Comparison of ENCODE assay signal across 22 mouse cellular contexts in the genomic region with DNA sequence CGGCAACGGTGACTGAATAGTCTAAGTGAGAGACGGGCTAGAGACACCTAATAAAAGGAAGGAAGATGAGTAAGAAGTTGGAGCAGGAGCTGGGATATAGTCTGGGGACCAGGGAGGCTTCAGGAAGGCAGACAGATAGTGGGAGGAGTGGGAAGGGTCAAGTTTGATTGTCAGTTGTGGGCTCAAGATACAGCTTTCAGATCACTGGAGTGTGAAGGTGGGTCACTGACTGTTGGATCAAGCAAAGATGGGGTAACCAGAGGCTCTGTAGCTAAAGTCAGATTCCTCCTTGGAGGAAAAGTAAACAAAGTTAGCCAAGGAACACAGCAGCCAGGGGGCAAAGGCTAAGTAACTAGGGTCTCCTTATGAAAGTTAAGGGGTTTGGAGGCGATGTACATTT.
DNase-seq lines count a peak whose midpoint lies in the region; ATAC-seq and TF ChIP-seq lines count a peak whose summit lies in the region.
"Had no signal": no experiment of that assay in that cellular context is flagged by ENCODE, and none has a peak within 500 bp of the region (broad histone marks: within the 10 kb centered on the region; RNA-seq: fewer than 3 reads in every experiment).

No protein-coding gene starts in this region.

- no peaks in the 10 kb centered on the region for H3K9me3 ChIP-seq in kidney, embryonic 14.5 days (ENCODE audit: control insufficient read depth, low read length)
- no peaks in the 10 kb centered on the region for H3K9me3 ChIP-seq in kidney, embryonic 15.5 days (replicated peaks)
- H3K9me3 ChIP-seq in kidney, embryonic 16.5 days (ENCODE audit: low read length) = no peaks in the 10 kb centered on the region
- H3K9me3 ChIP-seq in kidney, postnatal 0 days (replicated peaks; ENCODE audit: low read length) = no peaks in the 10 kb centered on the region

- H3K27ac ChIP-seq in kidney, embryonic 14.5 days (ENCODE audit: low read depth, low read length) = no peak overlapping the region
- H3K27ac ChIP-seq in kidney, embryonic 15.5 days = no peak overlapping the region
- no peak overlapping the region for H3K27ac ChIP-seq in kidney, embryonic 16.5 days (ENCODE audit: low read length)
- no peak overlapping the region for H3K27ac ChIP-seq in kidney, postnatal 0 days

- no peak for TF ChIP-seq CTCF in kidney, postnatal 0 days (IDR thresholded peaks at IDR 0.05; ENCODE audit: low read depth)

- 48% methylated on average over 4 of the region's 4 CpGs for WGBS in kidney, embryonic 14.5 days
- WGBS in kidney, embryonic 15.5 days = 46% methylated on average over 4 of the region's 4 CpGs
- 45% methylated on average over 4 of the region's 4 CpGs for WGBS in kidney, embryonic 16.5 days
- 40% methylated on average over 4 of the region's 4 CpGs for WGBS in kidney, postnatal 0 days

- H3K9ac ChIP-seq in kidney, embryonic 14.5 days (ENCODE audit: low read depth, low read length) = no peak overlapping the region
- H3K9ac ChIP-seq in kidney, embryonic 15.5 days = no peak overlapping the region
- no peak overlapping the region for H3K9ac ChIP-seq in kidney, embryonic 16.5 days (replicated peaks; ENCODE audit: low read length)
- H3K9ac ChIP-seq in kidney, postnatal 0 days (ENCODE audit: low read depth, low read length) = no peak overlapping the region

- ATAC-seq in kidney, embryonic 14.5 days (ENCODE audit: low FRiP score, low TSS enrichment) = peak; percentile 91
- peak; percentile 89 for ATAC-seq in kidney, embryonic 15.5 days (replicated peaks; ENCODE audit: low FRiP score)
- ATAC-seq in kidney, embryonic 16.5 days (ENCODE audit: low FRiP score, low TSS enrichment) = peak; percentile 86
- no peak for ATAC-seq in kidney, postnatal 0 days (replicated peaks; ENCODE audit: low FRiP score, low read depth)
- ATAC-seq: activated CD4-positive, CD25-positive, alpha-beta regulatory T cell, adult 4 months; CD4-positive, CD25-positive, alpha-beta regulatory T cell, adult 4 months; Patski had no signal

- no peak for DNase-seq in kidney, adult 18-20 months
- DNase-seq in kidney, adult 9 months = no peak
- DNase-seq in kidney, postnatal 14 days = no peak
- DNase-seq in kidney, postnatal 0 days (ENCODE audit: low spot score) = peak; percentile 29
- DNase-seq in kidney, postnatal 25 days = no peak
- DNase-seq: adrenal gland, adult 2 months; adrenal gland, adult 8-10 months; adrenal gland, postnatal 10 days; adrenal gland, postnatal 14 days; adrenal gland, postnatal 25 days; adrenal gland, postnatal 36 days; B cell, adult 2 months; cerebellum, adult 11 months; cerebellum, adult 11-12 months had no signal

- H3K27me3 ChIP-seq in kidney, embryonic 14.5 days (ENCODE audit: control insufficient read depth, insufficient read depth, low read length) = no peaks in the 10 kb centered on the region
- peaks cover 8% of the 10 kb centered on the region; the same call in 1 of the 2 replicates for H3K27me3 ChIP-seq in kidney, embryonic 15.5 days
- peaks cover 4% of the 10 kb centered on the region; the same call in 1 of the 2 replicates for H3K27me3 ChIP-seq in kidney, embryonic 16.5 days (ENCODE audit: insufficient read depth, low read length)
- no peaks in the 10 kb centered on the region for H3K27me3 ChIP-seq in kidney, postnatal 0 days (ENCODE audit: insufficient read depth, low read length)
- H3K27me3 ChIP-seq: CH12.LX, Patski had no signal

- H3K4me3 ChIP-seq in kidney, embryonic 14.5 days (ENCODE audit: low read length) = no peak overlapping the region
- no peak overlapping the region for H3K4me3 ChIP-seq in kidney, embryonic 15.5 days (replicated peaks)
- H3K4me3 ChIP-seq in kidney, embryonic 16.5 days (ENCODE audit: low read length) = no peak overlapping the region
- no peak overlapping the region for H3K4me3 ChIP-seq in kidney, postnatal 0 days (replicated peaks; ENCODE audit: low read depth, low read length)

- H3K36me3 ChIP-seq in kidney, embryonic 14.5 days (ENCODE audit: control insufficient read depth, insufficient read depth, low read length) = no peaks in the 10 kb centered on the region
- H3K36me3 ChIP-seq in kidney, embryonic 15.5 days = no peaks in the 10 kb centered on the region
- no peaks in the 10 kb centered on the region for H3K36me3 ChIP-seq in kidney, embryonic 16.5 days (ENCODE audit: insufficient read depth, low read length)
- no peaks in the 10 kb centered on the region for H3K36me3 ChIP-seq in kidney, postnatal 0 days (ENCODE audit: insufficient read depth, low read length)
- H3K36me3 ChIP-seq: G1E had no signal

- H3K4me2 ChIP-seq in kidney, embryonic 14.5 days (replicated peaks; ENCODE audit: low read depth, low read length) = no peak overlapping the region
- H3K4me2 ChIP-seq in kidney, embryonic 15.5 days = no peak overlapping the region
- no peak overlapping the region for H3K4me2 ChIP-seq in kidney, embryonic 16.5 days (replicated peaks; ENCODE audit: low read depth, low read length)
- H3K4me2 ChIP-seq in kidney, postnatal 0 days (ENCODE audit: low read length) = no peak overlapping the region

- H3K4me1 ChIP-seq in kidney, embryonic 14.5 days (ENCODE audit: control insufficient read depth, insufficient read depth, low read length) = no peaks in the 10 kb centered on the region
- H3K4me1 ChIP-seq in kidney, embryonic 15.5 days = no peaks in the 10 kb centered on the region
- H3K4me1 ChIP-seq in kidney, embryonic 16.5 days (ENCODE audit: insufficient read depth, low read length) = no peaks in the 10 kb centered on the region
- no peaks in the 10 kb centered on the region for H3K4me1 ChIP-seq in kidney, postnatal 0 days (replicated peaks; ENCODE audit: insufficient read depth, low read length)
